Mouse (Mus musculus): ENCODE results near the gene Bivm. TPM values are rescaled to one million over a fixed set of nuclear protein-coding genes. Genes with fewer than 3 reads are reported as not detected.

Gene Bivm
- polyA plus RNA-seq (2017; shearing (Covaris generic)): 10 to 100 TPM; 10.0 to 10.8 TPM

DNA sequence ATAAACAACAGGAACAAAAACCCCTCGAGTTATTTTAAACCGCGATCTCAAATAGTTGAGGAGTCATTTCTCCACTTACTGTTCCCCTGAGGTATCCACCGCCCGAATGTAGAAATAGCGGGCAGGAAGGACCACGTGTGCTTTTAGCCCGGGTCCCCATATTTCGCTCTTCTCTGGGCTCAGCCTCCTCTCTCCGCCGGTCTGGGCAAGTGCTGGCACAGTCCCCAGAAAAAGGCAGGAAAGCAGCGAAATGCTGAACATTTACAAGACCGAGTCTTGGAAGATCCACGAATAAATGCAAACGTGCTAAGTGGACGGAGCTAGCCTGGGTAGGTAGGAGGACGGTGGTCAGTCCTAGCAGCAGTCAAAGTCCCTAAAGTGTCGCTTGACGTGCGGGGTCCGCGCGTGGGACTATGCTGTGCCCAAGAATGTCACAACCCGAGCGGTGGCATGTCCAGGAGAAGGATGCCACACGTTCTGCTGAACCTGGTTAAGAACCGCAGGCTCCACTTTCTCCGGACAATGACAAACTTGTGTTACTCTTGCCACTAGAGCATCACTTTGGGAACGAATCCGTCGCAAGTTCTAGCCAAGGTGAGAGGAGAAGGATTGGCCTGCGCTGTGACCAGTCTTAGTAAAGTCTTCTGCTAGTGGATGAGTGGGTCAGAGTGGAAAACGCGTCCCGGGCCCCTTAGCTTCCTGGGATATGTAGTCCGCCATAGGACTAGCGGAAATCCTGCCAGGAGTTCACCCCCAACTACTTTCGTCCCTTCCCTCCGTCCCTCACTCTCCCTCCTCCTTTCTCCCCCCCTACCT, at the start of gene Bivm, which contains the start of gene Kdelc1:
Bivm (plus strand) TSS at position 719 of the 816 bp plus-strand sequence.
Kdelc1 (minus strand) TSS at position 570 of the 816 bp plus-strand sequence.
- peak; percentile 82 for ATAC-seq

GRCm38 (mm10) chr1:44101448-44102225, 17.1 kb upstream of the Bivm start:
- peak; percentile 60 for ATAC-seq

GRCm38 (mm10) chr1:44102259-44102717, 16.5 kb upstream of the Bivm start, which contains the start of gene Tex30:
TSS of gene Tex30 (minus strand) at chr1:44102441.
- peak; percentile 90 for ATAC-seq

- no peak for ATAC-seq
These were observed 15.8 kb upstream of the Bivm start for GRCm38 (mm10) chr1:44102939-44103338.

GRCm38 (mm10) chr1:44117571-44117970, 1.2 kb upstream of the Bivm start:
- ATAC-seq: no peak

DNA sequence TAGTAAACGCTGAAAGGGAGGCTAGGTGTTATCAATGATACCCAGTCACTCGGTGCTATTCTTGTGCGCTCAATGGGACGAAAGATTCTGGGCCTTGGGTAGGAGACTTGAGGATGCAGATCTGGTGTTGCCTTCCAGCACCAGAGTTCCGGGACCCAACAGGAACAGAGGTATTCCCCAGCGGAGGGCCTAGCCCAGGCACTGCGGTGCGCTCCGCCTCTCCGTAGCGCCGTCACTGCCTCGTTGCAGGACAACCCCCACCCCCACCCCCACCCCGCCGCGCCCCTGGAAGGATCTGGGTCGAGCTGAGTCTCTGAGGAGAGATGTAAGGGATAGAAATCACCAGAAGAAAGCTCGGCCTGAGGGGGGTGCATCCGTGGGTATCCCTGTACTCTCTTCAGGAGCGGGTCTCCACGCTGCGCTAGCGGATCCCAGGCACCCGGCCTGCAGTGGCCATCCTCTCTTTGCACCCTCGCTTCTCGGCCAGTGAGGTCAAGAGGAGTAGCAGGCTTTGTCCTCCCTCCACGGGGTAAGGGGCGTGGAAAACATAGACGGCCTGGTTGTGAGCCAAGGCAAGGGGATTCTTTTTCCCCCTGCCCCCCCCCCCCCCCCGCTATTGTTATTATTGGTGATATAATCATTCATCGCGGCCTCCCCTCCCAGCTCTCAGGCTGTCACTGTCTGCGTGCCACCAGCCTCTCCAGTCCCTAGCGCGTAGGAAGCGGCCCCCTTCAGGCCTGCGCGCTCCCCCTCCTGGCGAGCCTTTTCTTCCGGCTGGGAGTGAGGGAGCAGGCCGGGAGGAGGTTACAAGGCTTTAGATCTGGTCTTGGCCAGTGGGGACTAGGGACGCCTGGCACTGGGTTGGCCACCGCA, 680 bp downstream of the Bivm start:
- peak; percentile 43 for ATAC-seq

DNA sequence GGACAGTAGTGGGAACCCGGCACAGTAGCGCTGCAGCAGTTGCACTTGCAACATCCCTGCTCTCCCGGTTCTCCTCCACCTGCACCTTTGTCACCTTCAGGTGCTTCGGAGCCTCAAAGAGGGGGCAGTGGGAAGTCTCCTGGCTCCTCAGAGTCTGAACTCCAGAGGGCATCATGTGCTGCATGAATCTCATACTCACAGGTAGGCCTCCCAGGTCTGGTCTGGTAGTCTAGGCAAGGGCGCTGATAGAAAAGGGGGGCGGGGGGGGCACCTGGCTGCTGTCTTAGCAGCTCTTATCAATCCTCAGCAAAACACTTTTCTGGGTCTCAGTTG, 1.3 kb downstream of the Bivm start:
- ATAC-seq: no peak

- peak; percentile 65 for ATAC-seq
These were observed 3.5 kb downstream of the Bivm start for GRCm38 (mm10) chr1:44122256-44122655.

DNA sequence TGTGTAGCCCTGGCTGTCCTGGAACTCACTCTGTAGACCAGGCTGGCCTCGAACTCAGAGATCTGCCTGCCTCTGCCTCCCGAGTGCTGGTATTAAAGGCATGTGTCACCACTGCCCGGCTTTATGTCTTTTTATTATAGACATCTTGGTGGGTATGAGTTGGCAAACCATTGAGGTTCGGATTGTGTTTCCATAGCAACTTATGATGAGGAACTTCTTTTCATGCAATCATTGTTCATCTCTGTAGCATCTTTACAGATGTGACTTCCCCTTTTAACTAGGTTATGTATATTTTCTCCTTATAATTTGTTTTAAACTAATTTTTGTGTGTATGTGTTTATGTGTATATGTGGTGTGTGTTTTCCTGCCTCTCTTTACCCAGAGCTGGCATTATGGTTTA, 6.8 kb downstream of the Bivm start:
- ATAC-seq: no peak

- ATAC-seq: no peak
These were observed 11.3 kb downstream of the Bivm start for GRCm38 (mm10) chr1:44129929-44130581.

- no peak for ATAC-seq
These were observed 21.5 kb downstream of the Bivm start for GRCm38 (mm10) chr1:44140232-44140631.

- no peak for ATAC-seq
These were observed 24.0 kb downstream of the Bivm start for GRCm38 (mm10) chr1:44142747-44143146.

DNA sequence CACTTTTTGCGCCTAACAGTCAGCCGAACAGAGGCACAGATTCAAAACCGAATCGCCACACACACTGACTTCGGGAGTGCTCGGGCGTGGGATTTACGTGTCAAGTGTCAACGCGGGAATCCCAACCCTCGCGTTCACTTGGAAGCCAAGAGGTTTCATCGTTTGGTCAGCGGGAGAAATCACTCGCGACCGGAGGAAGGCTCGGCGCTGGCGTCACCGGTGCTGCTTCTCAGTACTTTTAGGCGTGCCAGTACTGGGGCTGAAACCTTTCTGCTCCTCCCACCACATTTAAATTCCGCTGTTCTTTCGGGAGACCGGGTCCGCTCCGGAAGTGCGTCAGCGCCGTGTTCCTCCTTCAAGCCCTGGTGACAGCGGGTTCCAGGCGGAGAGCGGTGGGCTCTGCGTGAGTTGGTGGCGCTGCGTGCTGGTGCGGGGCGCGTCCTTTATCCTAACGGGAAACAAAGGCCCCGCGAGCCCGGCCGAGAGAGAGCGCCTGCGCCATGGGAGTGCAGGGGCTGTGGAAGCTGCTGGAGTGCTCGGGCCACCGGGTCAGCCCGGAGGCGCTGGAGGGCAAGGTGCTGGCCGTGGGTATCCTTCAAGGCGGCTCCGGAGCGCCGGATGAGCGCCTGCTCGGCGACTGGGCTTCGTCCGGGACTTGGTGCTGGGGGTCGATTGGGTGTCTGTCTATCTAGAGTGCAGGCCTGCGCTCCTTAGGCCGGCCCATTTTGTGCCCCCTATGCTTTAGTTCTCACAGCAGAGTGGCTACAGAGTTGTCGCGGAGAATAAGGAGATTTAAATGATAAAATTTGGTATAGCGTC, 29.0 kb downstream of the Bivm start, which contains the start of gene Ercc5:
Ercc5 (plus strand) TSS at position 182 of the 819 bp plus-strand sequence.
- ATAC-seq: peak; percentile 96

DNA sequence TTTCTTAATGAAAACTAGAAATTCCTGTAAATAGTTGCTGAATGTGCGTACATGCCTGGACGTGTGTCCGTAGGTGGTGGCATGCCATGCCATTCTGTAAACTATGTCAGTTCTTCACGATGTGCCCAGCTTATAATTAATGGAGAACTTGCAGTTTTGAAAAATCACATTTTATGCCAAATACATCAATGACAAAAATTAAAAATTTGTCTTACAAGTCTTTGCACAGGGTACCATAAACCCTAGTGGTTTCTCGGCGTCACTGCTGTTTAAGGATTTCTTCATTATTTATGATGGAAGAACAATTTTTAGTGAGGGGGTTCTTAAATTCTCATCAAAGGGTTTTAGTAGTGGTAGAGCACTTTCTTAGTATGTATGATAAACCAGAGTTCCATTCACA, 29.9 kb downstream of the Bivm start:
- ATAC-seq: no peak

- ATAC-seq: peak; percentile 72
These were observed 36.5 kb downstream of the Bivm start for GRCm38 (mm10) chr1:44155287-44155686.

GRCm38 (mm10) chr1:44158317-44158716, 39.6 kb downstream of the Bivm start:
- no peak for ATAC-seq

- no peak for ATAC-seq
These were observed 43.1 kb downstream of the Bivm start for GRCm38 (mm10) chr1:44161818-44162217.

DNA sequence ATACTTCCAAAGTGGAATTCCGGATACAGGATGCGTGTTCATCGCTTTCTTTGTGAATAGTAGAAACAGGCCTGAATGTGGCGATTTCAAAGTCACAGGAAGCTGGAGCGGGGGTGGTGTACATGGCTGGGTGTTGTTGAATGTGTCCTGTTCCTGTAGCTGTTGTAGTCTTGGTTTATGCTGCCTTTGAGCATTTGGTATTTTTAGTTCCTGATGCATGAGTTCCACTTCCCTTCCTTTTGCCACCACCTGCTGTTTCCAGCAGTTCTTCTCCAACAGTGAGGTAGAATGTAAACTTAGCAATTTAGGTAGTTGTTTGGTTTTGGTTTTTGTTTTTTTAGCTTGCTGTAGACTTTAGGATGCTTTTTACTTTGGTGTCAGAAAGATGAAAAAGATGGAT, 43.6 kb downstream of the Bivm start:
- no peak for ATAC-seq

DNA sequence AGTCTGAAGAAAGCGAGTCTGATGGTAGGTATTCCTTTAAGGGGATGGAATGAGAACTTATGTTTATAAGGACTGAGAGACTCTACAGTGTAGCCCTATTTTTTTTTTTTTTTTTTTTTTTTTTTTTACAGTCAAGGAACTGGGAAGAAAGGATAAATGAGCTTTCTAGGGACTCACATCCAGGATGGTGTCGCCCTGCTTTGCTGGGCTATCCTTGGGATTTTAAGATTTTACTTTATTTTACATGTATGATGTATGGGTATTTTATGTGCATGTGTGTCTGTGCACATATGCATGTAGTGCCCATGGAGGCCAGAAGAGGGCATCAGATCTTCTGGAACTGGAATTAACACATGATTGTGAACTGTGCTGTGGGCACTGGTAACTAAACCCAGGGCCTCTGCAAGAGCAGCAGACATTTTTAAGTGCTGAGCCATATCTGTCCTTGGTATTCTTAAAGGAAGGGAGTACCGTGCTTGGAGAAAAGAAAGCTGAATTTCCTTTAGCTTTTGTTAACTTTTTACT, 49.2 kb downstream of the Bivm start:
- ATAC-seq: no peak

GRCm38 (mm10) chr1:44172656-44173055, 53.9 kb downstream of the Bivm start:
- no peak for ATAC-seq

DNA sequence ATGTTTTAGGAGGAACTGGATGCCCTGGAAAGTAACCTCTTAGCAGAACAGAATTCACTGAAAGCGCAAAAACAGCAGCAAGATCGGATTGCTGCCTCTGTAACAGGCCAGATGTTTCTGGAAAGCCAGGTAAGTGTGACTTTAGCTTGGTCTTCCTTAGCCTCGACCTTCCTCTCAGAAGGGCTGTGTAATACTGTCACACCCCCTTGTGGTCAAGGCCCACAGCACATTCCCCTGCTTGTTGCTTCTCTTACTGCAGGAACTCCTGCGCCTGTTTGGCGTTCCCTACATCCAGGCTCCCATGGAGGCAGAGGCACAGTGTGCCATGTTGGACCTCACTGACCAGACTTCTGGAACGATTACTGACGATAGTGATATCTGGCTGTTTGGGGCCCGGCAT, 55.1 kb downstream of the Bivm start:
- no peak for ATAC-seq

Measured in CD4-positive, CD25-positive, alpha-beta regulatory T cell, adult 4 months (primary cell).